Mouse (Mus musculus) neural tube, embryonic 11.5 days (tissue): Measurements from ENCODE around the gene Gm13691. TPM values are rescaled to one million over a fixed set of nuclear protein-coding genes. Genes with fewer than 3 reads are reported as not detected.

ENCODE experiments used
- polyA plus RNA-seq: library from polyadenylated mRNA; unstranded; fragments of >200 nt; fragmentation: Nextera tagmentation; extraction: Ambion mirVana; gene quantifications from 2 replicates; pipeline ENCODE4 v1.2.1, GENCODE M21; 2014

The Gm13691 gene
- polyA plus RNA-seq, 1 experiment from 2014 or later = not detected

Other genes with a start within 250 kb of the Gm13691 start
- gene Fam171b, start 177.9 kb upstream of the Gm13691 start, polyA plus RNA-seq = 64.0 and 73.0 TPM in 2 replicates
- not detected in 2 replicates for gene Zswim2, start 49.3 kb upstream of the Gm13691 start, polyA plus RNA-seq
- gene Gm13698, start 34.9 kb upstream of the Gm13691 start, polyA plus RNA-seq = not detected in 2 replicates
- not detected in 2 replicates for gene Gm13693, start 29.1 kb upstream of the Gm13691 start, polyA plus RNA-seq
- gene Gm13695, start 23.2 kb upstream of the Gm13691 start, polyA plus RNA-seq = not detected in 2 replicates
- not detected in 2 replicates for gene Gm13696, start 17.4 kb upstream of the Gm13691 start, polyA plus RNA-seq
- gene Gm13694, start 11.6 kb upstream of the Gm13691 start, polyA plus RNA-seq = not detected in 2 replicates
- gene Gm13697, start 5.8 kb upstream of the Gm13691 start, polyA plus RNA-seq = not detected in 2 replicates